26 mouse cellular contexts compared by ENCODE assay signal in the genomic region with DNA sequence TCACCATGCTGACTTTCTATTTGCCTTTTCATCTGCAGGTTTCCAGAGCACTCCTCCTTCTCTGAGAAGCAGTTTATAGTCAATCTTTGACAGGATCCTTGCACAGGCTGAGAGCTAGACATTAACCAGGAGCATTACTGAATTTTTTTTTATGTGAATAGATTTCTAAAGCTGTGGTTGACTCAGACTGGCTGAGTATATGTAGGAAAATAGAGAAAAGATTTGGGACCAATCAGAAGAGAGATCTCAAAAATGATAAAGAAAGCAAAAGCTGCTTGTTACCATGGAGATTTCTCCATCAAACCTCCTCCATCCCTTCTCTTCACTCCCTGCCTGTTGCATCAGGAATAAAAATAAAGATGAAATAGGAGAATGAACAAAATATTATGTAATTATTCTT.
DNase-seq lines count a peak whose midpoint lies in the region; ATAC-seq and TF ChIP-seq lines count a peak whose summit lies in the region.
"Had no signal": no experiment of that assay in that cellular context is flagged by ENCODE, and none has a peak within 500 bp of the region (broad histone marks: within the 10 kb centered on the region; RNA-seq: fewer than 3 reads in every experiment).

No protein-coding gene starts in this region.

- H3K9ac ChIP-seq in forebrain, embryonic 16.5 days (replicated peaks; ENCODE audit: low read depth, low read length): no peak overlapping the region
- H3K9ac ChIP-seq: embryonic facial prominence, embryonic 12.5 days; forebrain, embryonic 12.5 days; heart, embryonic 13.5 days; hindbrain, embryonic 13.5 days; limb, embryonic 15.5 days; liver, embryonic 14.5 days; lung, embryonic 15.5 days; midbrain, embryonic 12.5 days; stomach, embryonic 15.5 days had no signal

- no peak for TF ChIP-seq POLR2A in kidney, adult 2 months (IDR thresholded peaks at IDR 0.05; ENCODE audit: low read depth, low read length)
- no peak for TF ChIP-seq POLR2A in brain, embryonic 14.5 days (IDR thresholded peaks at IDR 0.05; ENCODE audit: borderline replicate concordance, extremely low read depth, insufficient read depth, insufficient read length, poor library complexity, severe bottlenecking)

- H3K36me3 ChIP-seq in forebrain, embryonic 16.5 days (ENCODE audit: control insufficient read depth, insufficient read depth): no peaks in the 10 kb centered on the region
- H3K36me3 ChIP-seq in forebrain, embryonic 10.5 days (replicated peaks): no peaks in the 10 kb centered on the region
- no peaks in the 10 kb centered on the region for H3K36me3 ChIP-seq in kidney, adult 2 months (ENCODE audit: control insufficient read depth, insufficient read depth, low read length)
- H3K36me3 ChIP-seq: embryonic facial prominence, embryonic 12.5 days; forebrain, embryonic 12.5 days; heart, embryonic 13.5 days; hindbrain, embryonic 13.5 days; limb, embryonic 15.5 days; lung, embryonic 15.5 days; midbrain, embryonic 12.5 days; stomach, embryonic 15.5 days had no signal

- TF ChIP-seq CTCF in kidney, adult 2 months (conservative IDR thresholded peaks at IDR 0.05; ENCODE audit: insufficient read depth, insufficient read length, low read depth, low read length): no peak
- TF ChIP-seq CTCF in brain, embryonic 14.5 days (IDR thresholded peaks at IDR 0.05; ENCODE audit: borderline replicate concordance, extremely low read depth, insufficient read depth, insufficient read length): no peak

- H3K4me2 ChIP-seq in forebrain, embryonic 16.5 days (ENCODE audit: low read length): no peak overlapping the region
- H3K4me2 ChIP-seq: embryonic facial prominence, embryonic 12.5 days; forebrain, embryonic 12.5 days; heart, embryonic 13.5 days; hindbrain, embryonic 13.5 days; limb, embryonic 15.5 days; lung, embryonic 15.5 days; midbrain, embryonic 12.5 days; stomach, embryonic 15.5 days had no signal

- H3K27me3 ChIP-seq in forebrain, embryonic 16.5 days (replicated peaks; ENCODE audit: control insufficient read depth, insufficient read depth, low read length): no peaks in the 10 kb centered on the region
- H3K27me3 ChIP-seq in forebrain, embryonic 10.5 days (ENCODE audit: poor library complexity, severe bottlenecking): no peaks in the 10 kb centered on the region
- H3K27me3 ChIP-seq in kidney, adult 2 months (replicated peaks; ENCODE audit: control insufficient read depth, insufficient read depth, low read length): no peaks in the 10 kb centered on the region
- H3K27me3 ChIP-seq: embryonic facial prominence, embryonic 12.5 days; forebrain, embryonic 12.5 days; heart, embryonic 13.5 days; hindbrain, embryonic 13.5 days; limb, embryonic 15.5 days; lung, embryonic 15.5 days; midbrain, embryonic 12.5 days; stomach, embryonic 15.5 days had no signal

- H3K9me3 ChIP-seq in forebrain, embryonic 16.5 days (ENCODE audit: control insufficient read depth, low read length): no peaks in the 10 kb centered on the region
- H3K9me3 ChIP-seq in forebrain, embryonic 10.5 days: peaks cover 15% of the 10 kb centered on the region
- H3K9me3 ChIP-seq: embryonic facial prominence, embryonic 12.5 days; forebrain, embryonic 12.5 days; limb, embryonic 15.5 days; lung, embryonic 15.5 days; stomach, embryonic 15.5 days had no signal

- 0 out of 2 replicates have a peak, but pooled peaks have one; percentile 31 for ATAC-seq in forebrain, embryonic 16.5 days

- no peaks in the 10 kb centered on the region for H3K4me1 ChIP-seq in forebrain, embryonic 16.5 days (replicated peaks; ENCODE audit: control insufficient read depth, insufficient read depth, low read length)
- H3K4me1 ChIP-seq in forebrain, embryonic 10.5 days: no peaks in the 10 kb centered on the region
- H3K4me1 ChIP-seq in kidney, adult 2 months (ENCODE audit: control insufficient read depth, insufficient read depth, low read length): no peaks in the 10 kb centered on the region
- H3K4me1 ChIP-seq: embryonic facial prominence, embryonic 12.5 days; forebrain, embryonic 12.5 days; heart, embryonic 13.5 days; hindbrain, embryonic 13.5 days; limb, embryonic 15.5 days; lung, embryonic 15.5 days; midbrain, embryonic 12.5 days; stomach, embryonic 15.5 days had no signal

- no peak overlapping the region for H3K27ac ChIP-seq in forebrain, embryonic 16.5 days (ENCODE audit: low read length)
- no peak overlapping the region for H3K27ac ChIP-seq in forebrain, embryonic 10.5 days
- no peak overlapping the region for H3K27ac ChIP-seq in kidney, adult 2 months (ENCODE audit: insufficient read depth, low read depth, low read length)
- H3K27ac ChIP-seq: embryonic facial prominence, embryonic 12.5 days; forebrain, embryonic 12.5 days; heart, adult 2 months; heart, embryonic 13.5 days; hindbrain, embryonic 13.5 days; limb, embryonic 15.5 days; liver, embryonic 14.5 days; lung, embryonic 15.5 days; macrophage; midbrain, embryonic 12.5 days; stomach, embryonic 15.5 days had no signal

- no peak for DNase-seq in forebrain, embryonic 10.5 days (ENCODE audit: extremely low spot score, low spot score)
- peak; percentile 5 for DNase-seq in kidney, adult 2 months
- DNase-seq in kidney, postnatal 4 days: no peak
- DNase-seq in left cerebral cortex, adult 9 months (ENCODE audit: low spot score in 2 of 2): peak; percentile 15 to 27
- no peak for DNase-seq in left cerebral cortex, postnatal 36 days (ENCODE audit: low spot score in 2 of 2)
- DNase-seq in brain, embryonic 14.5 days (ENCODE audit: low read depth): peak; percentile 9
- no peak for DNase-seq in cerebellum, postnatal 25 days
- DNase-seq: adrenal gland, postnatal 10 days; cerebellum, adult 9-11 months; gastrocnemius, postnatal 36 days; heart, adult 2 months; heart, postnatal 14 days; kidney, postnatal 25 days; thymus, adult 18-20 months; thymus, postnatal 36 days had no signal

- intact Hi-C loops in left cerebral cortex, postnatal 36 days (cut with DNase I): loop anchor here (5.0 to 10.0 kb wide), 2 partner anchors 67 to 120 kb away; no protein-coding TSS in a partner anchor

- H3K4me3 ChIP-seq in forebrain, embryonic 16.5 days (replicated peaks; ENCODE audit: low read length): no peak overlapping the region
- H3K4me3 ChIP-seq in forebrain, embryonic 10.5 days: no peak overlapping the region
- H3K4me3 ChIP-seq in kidney, adult 2 months (ENCODE audit: insufficient read depth, low read depth, low read length): no peak overlapping the region
- H3K4me3 ChIP-seq: embryonic facial prominence, embryonic 12.5 days; forebrain, embryonic 12.5 days; heart, adult 2 months; heart, embryonic 13.5 days; hindbrain, embryonic 13.5 days; limb, embryonic 15.5 days; lung, embryonic 15.5 days; midbrain, embryonic 12.5 days; stomach, embryonic 15.5 days had no signal

Comparison
In these comparisons a context has a peak if more than half of its experiments do, and no peak if none do; other contexts are left out.
1. DNase-seq: peak in kidney, adult 2 months (single experiment), left cerebral cortex, adult 9 months (2 of 2) and brain, embryonic 14.5 days (single experiment); none in forebrain, embryonic 10.5 days (single experiment), kidney, postnatal 4 days (0 of 2), left cerebral cortex, postnatal 36 days (0 of 2) and cerebellum, postnatal 25 days (0 of 2).